ENCODE assay signal across 9 mouse cellular contexts in genomic region chr14:32685124-32685826, GRCm38 (mm10). TPM values are rescaled to one million over a fixed set of nuclear protein-coding genes. Genes with fewer than 3 reads are reported as not detected.
DNase-seq lines count a peak whose midpoint lies in the region; ATAC-seq and TF ChIP-seq lines count a peak whose summit lies in the region.
"Had no signal": no experiment of that assay in that cellular context is flagged by ENCODE, and none has a peak within 500 bp of the region (broad histone marks: within the 10 kb centered on the region; RNA-seq: fewer than 3 reads in every experiment).

Gene 3425401B19Rik (minus strand): TSS chr14:32685293.

- ATAC-seq in intestine, embryonic 16.5 days, result no peak
- ATAC-seq in intestine, postnatal 0 days, result no peak
- no peak for ATAC-seq in embryonic facial prominence, embryonic 15.5 days (ENCODE audit: insufficient number of reproducible peaks, low FRiP score, low TSS enrichment, low read depth)
- 0 out of 2 replicates have a peak, but pooled peaks have one; percentile 58 for ATAC-seq in heart, embryonic 14.5 days (ENCODE audit: insufficient number of reproducible peaks, insufficient read depth, low FRiP score, low read depth)
- no peak for ATAC-seq in midbrain, embryonic 16.5 days

- H3K27me3 ChIP-seq in intestine, embryonic 16.5 days (replicated peaks; ENCODE audit: control insufficient read depth, insufficient read depth, low read length), result no peaks in the 10 kb centered on the region
- no peaks in the 10 kb centered on the region for H3K27me3 ChIP-seq in intestine, postnatal 0 days (replicated peaks; ENCODE audit: control insufficient read depth, insufficient read depth, low read length)
- peaks cover 5% of the 10 kb centered on the region; the same call in 1 of the 2 replicates for H3K27me3 ChIP-seq in embryonic facial prominence, embryonic 15.5 days
- H3K27me3 ChIP-seq in heart, embryonic 14.5 days (ENCODE audit: control insufficient read depth, insufficient read depth, low read length), result no peaks in the 10 kb centered on the region
- H3K27me3 ChIP-seq in midbrain, embryonic 16.5 days (ENCODE audit: control insufficient read depth, insufficient read depth, low read depth, low read length), result no peaks in the 10 kb centered on the region

- peak within 1 kb of the TSS; percentile 13; the same call in 1 of the 2 replicates for H3K4me2 ChIP-seq in intestine, embryonic 16.5 days (ENCODE audit: low read depth, low read length)
- no peak within 1 kb of the TSS for H3K4me2 ChIP-seq in intestine, postnatal 0 days (replicated peaks; ENCODE audit: low read depth)
- H3K4me2 ChIP-seq in embryonic facial prominence, embryonic 15.5 days (replicated peaks), result peak within 1 kb of the TSS; percentile 27
- peak within 1 kb of the TSS; percentile 69 for H3K4me2 ChIP-seq in heart, embryonic 14.5 days (ENCODE audit: low read length)
- H3K4me2 ChIP-seq in midbrain, embryonic 16.5 days (ENCODE audit: low read length), result peak within 1 kb of the TSS; percentile 38; the same call in 1 of the 2 replicates

- peaks cover 5% of the 10 kb centered on the region; the same call in 1 of the 2 replicates for H3K4me1 ChIP-seq in intestine, embryonic 16.5 days (ENCODE audit: control insufficient read depth, insufficient read depth, low read length)
- no peaks in the 10 kb centered on the region for H3K4me1 ChIP-seq in intestine, postnatal 0 days (replicated peaks; ENCODE audit: control insufficient read depth, insufficient read depth, low read length)
- peaks cover 27% of the 10 kb centered on the region for H3K4me1 ChIP-seq in embryonic facial prominence, embryonic 15.5 days
- peaks cover 18 to 33% of the 10 kb centered on the region in 2 experiments for H3K4me1 ChIP-seq in heart, embryonic 14.5 days (ENCODE audit: control insufficient read depth in 2 of 2, insufficient read depth in 2 of 2, low read length in 2 of 2)
- peaks cover 11% of the 10 kb centered on the region; the same call in 1 of the 2 replicates for H3K4me1 ChIP-seq in midbrain, embryonic 16.5 days (ENCODE audit: control insufficient read depth, insufficient read depth, low read length)

- no peaks in the 10 kb centered on the region for H3K9me3 ChIP-seq in intestine, embryonic 16.5 days (ENCODE audit: control insufficient read depth, low read length)
- no peaks in the 10 kb centered on the region for H3K9me3 ChIP-seq in intestine, postnatal 0 days (ENCODE audit: control insufficient read depth)
- H3K9me3 ChIP-seq in embryonic facial prominence, embryonic 15.5 days (replicated peaks), result no peaks in the 10 kb centered on the region
- no peaks in the 10 kb centered on the region for H3K9me3 ChIP-seq in heart, embryonic 14.5 days (ENCODE audit: control insufficient read depth, low read length)
- no peaks in the 10 kb centered on the region for H3K9me3 ChIP-seq in midbrain, embryonic 16.5 days (replicated peaks; ENCODE audit: control insufficient read depth, low read length, poor library complexity, severe bottlenecking)

- WGBS in intestine, embryonic 16.5 days, result 44% methylated on average over 16 of the region's 16 CpGs
- 46% methylated on average over 16 of the region's 16 CpGs for WGBS in intestine, postnatal 0 days
- WGBS in embryonic facial prominence, embryonic 15.5 days, result 42% methylated on average over 16 of the region's 16 CpGs
- 5% methylated on average over 16 of the region's 16 CpGs for WGBS in heart, embryonic 14.5 days
- WGBS in midbrain, embryonic 16.5 days, result 73% methylated on average over 16 of the region's 16 CpGs

- DNase-seq in cerebellum, adult 8-10 months, result no peak
- no peak for DNase-seq in layer of hippocampus, adult 11-12 months (ENCODE audit: low spot score)
- no peak for DNase-seq in retina, postnatal 1 day

- no peak within 1 kb of the TSS for H3K4me3 ChIP-seq in intestine, embryonic 16.5 days (ENCODE audit: low read length)
- no peak within 1 kb of the TSS for H3K4me3 ChIP-seq in intestine, postnatal 0 days (ENCODE audit: low read depth, low read length)
- 0 out of 2 replicates have a peak within 1 kb of the TSS, but pooled peaks have one; percentile 7 for H3K4me3 ChIP-seq in embryonic facial prominence, embryonic 15.5 days (replicated peaks)
- peak within 1 kb of the TSS; percentile 51 to 55 for H3K4me3 ChIP-seq in heart, embryonic 14.5 days (ENCODE audit: control insufficient read depth in 1 of 2, insufficient read depth in 1 of 2, low read depth in 1 of 2, low read length in 2 of 2)
- no peak within 1 kb of the TSS for H3K4me3 ChIP-seq in midbrain, embryonic 16.5 days (ENCODE audit: low read depth, low read length)
- H3K4me3 ChIP-seq: erythroblast, embryonic 14.5 days had no signal

- no peaks in the 10 kb centered on the region for H3K36me3 ChIP-seq in intestine, embryonic 16.5 days (ENCODE audit: control insufficient read depth, insufficient read depth, low read length)
- H3K36me3 ChIP-seq in intestine, postnatal 0 days (ENCODE audit: control insufficient read depth, insufficient read depth), result no peaks in the 10 kb centered on the region
- no peaks in the 10 kb centered on the region for H3K36me3 ChIP-seq in embryonic facial prominence, embryonic 15.5 days
- no peaks in the 10 kb centered on the region for H3K36me3 ChIP-seq in heart, embryonic 14.5 days (ENCODE audit: control insufficient read depth, insufficient read depth, low read length)
- no peaks in the 10 kb centered on the region for H3K36me3 ChIP-seq in midbrain, embryonic 16.5 days (ENCODE audit: control insufficient read depth, insufficient read depth, low read length)

- no peak within 1 kb of the TSS for H3K27ac ChIP-seq in intestine, embryonic 16.5 days (ENCODE audit: low read length)
- H3K27ac ChIP-seq in intestine, postnatal 0 days (ENCODE audit: low read depth, low read length), result no peak within 1 kb of the TSS
- H3K27ac ChIP-seq in embryonic facial prominence, embryonic 15.5 days (replicated peaks), result peak within 1 kb of the TSS; percentile 48; the same call in 1 of the 2 replicates
- H3K27ac ChIP-seq in heart, embryonic 14.5 days (replicated peaks in 1 of 2; ENCODE audit: control insufficient read depth in 1 of 2, insufficient read depth in 1 of 2, low read depth in 2 of 2, low read length in 2 of 2), result peak within 1 kb of the TSS; percentile 96 to 97
- H3K27ac ChIP-seq in midbrain, embryonic 16.5 days (ENCODE audit: low read length), result no peak within 1 kb of the TSS

- no peak within 1 kb of the TSS for H3K9ac ChIP-seq in intestine, embryonic 16.5 days (ENCODE audit: low read depth, low read length)
- no peak within 1 kb of the TSS for H3K9ac ChIP-seq in intestine, postnatal 0 days (ENCODE audit: low read depth, low read length)
- no peak within 1 kb of the TSS for H3K9ac ChIP-seq in embryonic facial prominence, embryonic 15.5 days
- peak within 1 kb of the TSS; percentile 84 for H3K9ac ChIP-seq in heart, embryonic 14.5 days (ENCODE audit: low read length)
- no peak within 1 kb of the TSS for H3K9ac ChIP-seq in midbrain, embryonic 16.5 days (ENCODE audit: low read depth, low read length)

- no peak for TF ChIP-seq CTCF in intestine, postnatal 0 days (IDR thresholded peaks at IDR 0.05; ENCODE audit: low read depth)

RNA-seq across cellular contexts. Expression of gene 3425401B19Rik, which starts in this region (rescaled TPM):
- 0.10 TPM in 2 replicates for polyA plus RNA-seq in intestine, embryonic 16.5 days (2015; fragmentation: Nextera tagmentation; extraction: Ambion mirVana)
- polyA plus RNA-seq in intestine, postnatal 0 days (2015; fragmentation: Nextera tagmentation; extraction: Ambion mirVana), result 0.14 and 0.38 TPM in 2 replicates
- polyA plus RNA-seq in embryonic facial prominence, embryonic 15.5 days (2015; fragmentation: Nextera tagmentation; extraction: Ambion mirVana), result 2.1 and 3.7 TPM in 2 replicates
- polyA plus RNA-seq in heart, embryonic 14.5 days (2014; fragmentation: Nextera tagmentation; extraction: Ambion mirVana), result 8.3 and 9.1 TPM in 2 replicates
- not detected in 2 replicates for polyA plus RNA-seq in midbrain, embryonic 16.5 days (2015; fragmentation: Nextera tagmentation; extraction: Ambion mirVana)
- polyA plus RNA-seq: erythroblast, embryonic 14.5 days had no signal

Comparison
In these comparisons a context has a peak if more than half of its experiments do, and no peak if none do; other contexts are left out.
1. H3K27ac ChIP-seq: peak in embryonic facial prominence, embryonic 15.5 days (single experiment) and heart, embryonic 14.5 days (2 of 2); none in intestine, embryonic 16.5 days (single experiment), intestine, postnatal 0 days (single experiment) and midbrain, embryonic 16.5 days (single experiment).
2. H3K4me3 ChIP-seq: peak in embryonic facial prominence, embryonic 15.5 days (single experiment) and heart, embryonic 14.5 days (2 of 2); none in intestine, embryonic 16.5 days (single experiment), intestine, postnatal 0 days (single experiment) and midbrain, embryonic 16.5 days (single experiment).